Mouse (Mus musculus): ENCODE results near the gene Gpr162.

The Gpr162 gene

DNA sequence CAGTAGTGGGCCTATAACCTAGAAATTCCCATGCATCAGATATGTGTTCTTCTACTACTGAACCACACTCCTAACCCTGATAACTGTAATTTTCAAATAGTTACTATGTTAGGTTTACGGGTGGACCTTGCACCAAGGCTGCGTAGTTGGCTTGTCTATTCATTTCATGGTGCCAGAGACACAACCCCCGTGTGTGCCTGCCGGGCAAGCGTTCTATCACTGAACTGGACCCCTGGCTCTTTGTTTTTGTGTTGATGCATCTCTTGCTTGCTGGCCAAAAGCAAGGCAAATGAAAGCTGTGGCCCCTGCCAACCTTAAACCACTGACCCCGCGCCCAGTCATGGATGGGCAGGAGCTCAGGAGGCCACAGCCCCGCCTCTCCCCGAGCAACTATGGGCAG lies 18.0 kb upstream of the Gpr162 start:
- no peak for DNase-seq

DNA sequence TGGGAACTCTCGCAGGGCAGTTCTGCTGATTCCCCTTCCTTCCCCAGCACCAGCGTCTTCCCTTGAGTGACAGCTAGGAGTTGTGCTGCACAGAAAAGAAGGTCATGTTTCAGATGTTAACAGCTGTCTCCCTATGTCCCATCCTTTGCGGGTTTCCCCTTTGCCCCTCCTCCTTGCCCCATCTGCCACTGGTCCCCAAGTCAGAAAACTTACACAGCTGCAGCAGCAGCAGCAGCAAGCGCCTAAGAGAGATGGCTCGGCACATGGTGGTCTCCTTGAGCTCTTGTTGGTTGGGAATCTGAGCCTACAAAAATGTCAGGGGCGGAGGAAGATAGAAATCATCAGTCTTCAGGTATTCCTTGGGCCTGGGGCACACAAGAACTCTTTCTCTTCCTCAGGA lies 15.6 kb upstream of the Gpr162 start:
- DNase-seq = no peak

DNA sequence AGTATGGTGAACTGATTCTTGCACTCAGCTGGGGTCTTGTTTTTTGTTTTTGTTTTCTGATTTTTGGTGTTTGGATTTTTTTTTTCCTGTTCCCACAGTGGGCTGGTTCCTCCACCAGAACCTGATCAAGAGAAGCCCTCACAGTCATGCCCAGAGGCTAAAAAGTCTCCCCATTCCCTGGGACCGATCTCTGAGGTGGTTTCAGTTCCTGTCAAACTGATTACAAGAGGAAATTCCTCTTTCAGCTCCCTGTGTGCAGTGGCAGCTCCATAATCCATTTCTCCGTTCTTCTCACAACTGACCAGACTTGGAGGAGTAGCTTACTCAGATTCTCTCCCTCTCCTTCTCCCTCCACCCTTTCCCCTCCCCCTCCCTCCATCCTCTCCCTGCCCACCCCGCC lies 10.6 kb upstream of the Gpr162 start:
- no peak for DNase-seq

GRCm38 (mm10) chr6:124866560-124866959 lies 2.8 kb upstream of the Gpr162 start:
- no peak for DNase-seq

DNA sequence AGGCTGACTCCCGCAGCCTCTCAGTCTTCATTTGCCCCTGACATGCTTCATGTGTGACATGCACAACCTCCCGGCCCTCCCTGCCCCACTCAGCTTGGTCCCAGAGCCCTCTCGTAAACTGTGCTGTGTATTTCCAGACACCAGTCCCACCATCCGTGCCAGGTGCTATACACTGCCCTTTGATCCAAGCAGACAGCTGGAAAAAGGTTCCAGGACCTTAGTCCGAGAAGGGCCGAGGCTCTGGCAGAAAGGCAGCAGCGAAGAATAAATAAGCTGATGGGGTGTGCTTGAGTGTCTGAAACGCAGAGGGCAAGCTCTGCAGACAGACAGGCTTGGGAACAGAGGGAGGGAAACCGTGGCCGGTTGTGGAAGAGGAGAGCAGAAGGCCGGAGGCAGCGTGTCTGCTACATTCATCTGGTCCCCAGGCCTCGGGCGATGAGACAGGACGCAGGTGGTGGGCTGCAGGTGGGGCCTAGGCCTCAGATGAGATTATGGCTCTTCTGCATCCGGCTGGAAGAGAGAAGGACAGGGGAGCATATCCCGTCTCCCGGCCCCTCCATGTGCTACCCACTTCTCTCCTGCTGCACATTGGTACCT lies 2.1 kb upstream of the Gpr162 start:
- peak; percentile 26 for DNase-seq

DNA sequence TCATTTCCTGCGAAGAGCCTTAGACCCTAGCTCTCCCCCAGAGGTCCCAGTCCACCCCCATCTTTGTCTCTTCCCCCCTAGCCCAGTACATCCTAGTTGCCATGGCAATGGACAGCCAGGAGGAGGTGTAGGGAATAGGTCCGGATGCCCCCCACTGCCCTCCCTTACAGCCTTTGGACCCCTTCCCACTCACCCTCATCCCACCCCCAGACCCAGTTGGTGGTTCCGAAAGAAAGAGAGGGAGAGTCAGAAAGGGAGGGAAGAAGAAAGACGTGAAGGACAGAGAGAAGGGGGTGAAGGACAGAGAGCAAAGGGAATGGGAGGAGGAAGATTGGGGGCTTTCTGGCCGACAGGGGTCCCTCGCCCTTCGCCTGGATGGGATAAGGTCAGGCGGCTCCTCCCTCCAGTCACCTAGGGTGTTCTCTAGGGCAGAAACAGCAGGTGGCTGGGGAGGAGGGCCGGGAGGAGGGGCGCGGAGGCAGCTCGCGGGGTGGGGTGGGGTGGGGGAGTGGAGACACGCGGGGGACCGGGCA lies 592 bp downstream of the Gpr162 start:
- peak; percentile 71 for DNase-seq

- no peak for DNase-seq
Measured at GRCm38 (mm10) chr6:124862406-124863124, 1.2 kb downstream of the Gpr162 start.

DNA sequence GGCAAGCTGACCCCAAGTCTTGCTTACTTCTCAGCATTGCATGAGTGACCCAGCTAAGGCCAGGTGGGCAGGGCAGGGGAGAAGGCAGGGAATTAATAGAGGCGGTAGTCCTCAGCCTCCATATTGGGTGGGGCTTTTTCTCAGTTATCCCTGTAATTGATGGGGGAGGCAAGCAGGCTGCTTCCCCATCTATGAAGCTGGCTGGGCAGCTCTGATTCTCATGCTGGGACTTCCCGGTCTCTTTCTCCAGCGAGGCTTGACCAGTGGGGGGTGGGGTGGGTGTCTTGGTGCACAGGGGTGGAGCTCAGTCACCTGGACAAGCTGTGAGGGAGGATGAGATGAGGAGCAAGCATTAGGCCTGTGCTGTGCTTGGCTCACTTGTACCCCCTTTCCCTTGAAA lies 2.0 kb downstream of the Gpr162 start:
- no peak for DNase-seq

GRCm38 (mm10) chr6:124861266-124861665 lies 2.5 kb downstream of the Gpr162 start:
- peak; percentile 67 for DNase-seq

GRCm38 (mm10) chr6:124860511-124860910 lies 3.3 kb downstream of the Gpr162 start:
- DNase-seq = peak; percentile 35

GRCm38 (mm10) chr6:124859725-124860124 lies 4.1 kb downstream of the Gpr162 start:
- peak; percentile 90 for DNase-seq

- peak; percentile 63 for DNase-seq
Measured at GRCm38 (mm10) chr6:124858561-124859318, 5.0 kb downstream of the Gpr162 start.

DNA sequence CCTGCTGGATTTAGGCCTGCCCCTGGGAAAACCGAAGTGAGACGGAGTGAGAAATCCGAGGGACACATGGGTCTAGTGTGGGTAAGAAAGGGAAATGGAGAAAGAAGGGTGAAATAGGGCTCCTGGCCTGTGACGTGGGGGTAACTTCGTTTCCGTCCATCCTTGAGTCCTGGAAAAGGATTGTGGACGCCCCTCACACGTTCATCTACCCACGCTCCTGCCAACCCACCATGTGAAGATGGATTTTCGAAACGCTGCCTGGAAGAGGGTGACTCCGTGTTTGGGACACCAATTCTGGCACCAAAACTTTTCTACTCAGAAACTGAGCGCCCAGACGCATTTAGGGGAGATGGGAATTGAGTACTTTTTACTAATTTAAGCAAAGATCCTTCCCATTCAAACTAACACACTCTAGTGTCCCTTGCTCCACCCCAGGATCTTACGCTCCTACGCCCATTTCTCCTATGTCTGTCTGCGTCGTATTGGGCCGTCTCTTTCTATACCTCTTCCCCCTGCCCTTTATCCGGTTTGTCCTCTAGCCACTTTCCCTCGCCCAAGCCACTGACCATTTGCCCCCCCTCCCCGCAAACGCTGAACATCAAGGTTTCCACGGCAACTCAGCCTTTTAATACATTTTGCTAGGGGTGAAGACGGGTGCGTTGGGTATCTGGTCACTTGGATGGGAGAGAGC lies 5.8 kb downstream of the Gpr162 start:
- peak; percentile 67 for DNase-seq

DNA sequence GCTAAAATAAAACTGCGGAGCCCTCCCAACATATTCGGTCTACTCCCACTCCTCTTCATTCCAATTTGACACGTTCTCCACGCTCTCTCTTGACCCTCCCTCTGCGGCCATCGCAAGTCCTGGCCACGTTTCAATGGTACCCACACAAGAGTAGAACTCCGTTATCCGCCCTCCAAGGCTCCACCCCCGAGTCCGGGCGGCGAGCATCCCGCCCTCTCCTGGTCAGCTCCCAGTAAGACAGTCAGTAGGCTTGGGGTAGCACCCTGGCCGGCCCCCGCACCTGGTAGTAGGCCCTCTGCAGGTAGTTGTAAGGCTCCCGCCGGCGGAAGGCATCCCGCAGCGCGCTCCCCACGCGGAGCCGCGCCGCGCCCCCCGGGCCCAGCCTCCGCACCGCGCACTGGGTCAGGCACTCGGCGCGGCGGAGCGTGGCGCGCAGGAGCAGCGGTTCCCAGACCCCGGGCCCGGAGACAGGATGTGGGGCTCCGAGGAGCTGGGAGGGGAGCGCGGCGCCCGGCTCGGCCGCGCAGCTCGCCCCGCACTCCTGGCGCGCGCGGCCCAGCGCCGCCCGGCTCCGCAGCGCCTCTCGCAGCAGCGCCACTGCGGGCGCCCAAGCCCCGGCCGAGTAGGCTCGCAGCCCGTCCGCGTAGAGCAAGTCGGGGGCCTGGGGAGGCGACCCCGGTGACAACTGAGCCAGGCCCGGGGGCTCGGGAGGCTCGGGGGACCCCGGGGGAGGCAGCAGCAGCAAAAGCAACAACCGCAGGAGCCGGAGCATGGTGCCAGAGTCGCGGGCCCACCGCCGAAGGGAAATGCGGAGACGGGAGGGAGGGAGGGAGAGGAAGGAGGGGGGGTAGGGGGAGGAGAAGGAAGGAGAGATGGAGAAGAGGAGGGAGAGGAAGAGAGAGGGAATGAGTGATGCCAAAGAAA lies 6.6 kb downstream of the Gpr162 start, which contains the start of gene P3h3:
P3h3 (minus strand) TSS at position 837 of the 924 bp plus-strand sequence.
- DNase-seq = peak; percentile 93

DNA sequence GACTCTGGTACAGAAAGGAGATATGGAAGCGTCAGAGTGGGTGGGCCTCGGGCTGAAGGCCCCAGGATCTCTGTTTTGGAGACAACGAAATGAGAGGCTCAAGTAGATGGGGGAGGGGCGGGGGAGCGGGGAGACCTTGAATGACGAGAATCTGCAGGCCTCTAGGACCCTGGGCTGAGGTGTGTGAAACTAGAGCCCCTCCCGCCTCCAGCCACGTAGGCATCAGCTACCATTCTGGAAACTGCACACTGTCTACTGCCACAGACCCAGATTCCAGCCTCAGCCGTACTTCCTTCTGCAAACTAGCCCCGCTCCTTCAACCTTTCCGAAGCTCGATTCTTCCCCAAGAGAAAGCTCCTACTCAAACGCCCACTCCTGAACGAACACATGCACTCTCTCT lies 7.5 kb downstream of the Gpr162 start:
- peak; percentile 69 for DNase-seq

- DNase-seq = no peak
Measured at GRCm38 (mm10) chr6:124854647-124855046, 9.1 kb downstream of the Gpr162 start.

DNA sequence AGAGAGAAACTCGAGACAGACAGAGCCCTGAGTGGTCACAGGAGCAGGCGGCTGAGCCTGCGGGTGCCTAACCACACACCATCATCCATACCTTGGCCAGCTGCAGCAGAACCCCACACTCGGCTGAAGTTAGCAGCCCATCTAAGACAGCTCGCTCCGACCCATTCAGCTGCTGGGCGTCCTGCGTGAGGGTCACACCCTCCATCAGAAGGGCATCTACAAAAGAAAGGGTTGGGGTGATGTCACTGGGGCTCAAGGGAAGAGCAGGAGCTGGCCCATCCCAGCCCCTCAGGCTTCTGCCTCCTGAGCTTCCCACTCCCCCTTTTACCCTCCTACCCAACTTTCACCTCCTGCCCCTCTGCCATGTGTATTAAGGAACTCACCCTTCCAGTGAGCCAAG lies 13.2 kb downstream of the Gpr162 start:
- DNase-seq = no peak

- peak; percentile 91 for DNase-seq
Measured at GRCm38 (mm10) chr6:124847305-124847704, 16.5 kb downstream of the Gpr162 start.

DNA sequence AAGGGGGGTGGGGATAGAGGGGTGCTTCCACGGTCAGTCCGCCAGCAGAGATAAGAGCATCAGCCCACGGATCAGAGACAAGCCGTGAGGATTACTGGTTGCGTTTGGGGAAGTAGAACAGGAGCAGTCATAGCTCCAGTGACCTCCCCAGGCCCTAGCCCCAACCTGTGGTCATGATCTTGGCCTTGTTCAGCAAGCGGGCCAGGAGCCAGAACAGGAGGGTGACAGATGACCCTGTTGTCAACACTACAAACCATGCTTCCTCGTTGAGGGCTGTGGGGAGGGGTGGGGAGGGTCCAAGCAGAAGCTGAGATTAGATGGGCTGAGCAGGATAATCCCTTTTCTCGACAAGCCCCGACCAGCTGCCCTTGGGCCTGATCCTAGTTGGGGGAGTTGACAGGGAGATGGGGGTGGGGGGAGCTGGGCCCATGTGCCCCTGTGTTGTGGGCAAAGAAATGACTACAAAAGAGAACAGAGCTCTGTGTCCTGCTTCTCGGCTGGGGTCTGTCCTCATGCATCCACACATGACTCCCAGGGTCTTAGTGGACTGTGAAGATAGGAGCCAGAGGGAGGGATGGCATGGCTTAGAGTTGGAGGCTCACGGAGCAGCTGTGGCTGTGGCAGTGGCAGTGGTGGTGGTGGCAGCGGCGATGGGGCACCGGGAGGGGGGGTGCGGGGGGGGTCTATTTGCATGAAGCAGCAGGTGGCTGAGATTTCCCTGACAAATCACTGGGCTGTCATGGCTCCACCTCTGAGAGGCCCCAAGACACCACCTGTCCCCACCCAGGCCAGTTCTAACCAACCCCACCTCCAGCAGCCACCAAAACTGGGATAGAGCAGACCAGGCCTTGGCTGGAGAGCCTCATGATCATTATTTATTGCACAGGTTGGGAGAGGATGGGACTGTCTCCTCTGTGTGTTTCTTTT lies 23.3 kb downstream of the Gpr162 start, which contains the start of gene Gnb3:
Gnb3 (minus strand) TSS at position 35 of the 927 bp plus-strand sequence.
- no peak for DNase-seq

DNA sequence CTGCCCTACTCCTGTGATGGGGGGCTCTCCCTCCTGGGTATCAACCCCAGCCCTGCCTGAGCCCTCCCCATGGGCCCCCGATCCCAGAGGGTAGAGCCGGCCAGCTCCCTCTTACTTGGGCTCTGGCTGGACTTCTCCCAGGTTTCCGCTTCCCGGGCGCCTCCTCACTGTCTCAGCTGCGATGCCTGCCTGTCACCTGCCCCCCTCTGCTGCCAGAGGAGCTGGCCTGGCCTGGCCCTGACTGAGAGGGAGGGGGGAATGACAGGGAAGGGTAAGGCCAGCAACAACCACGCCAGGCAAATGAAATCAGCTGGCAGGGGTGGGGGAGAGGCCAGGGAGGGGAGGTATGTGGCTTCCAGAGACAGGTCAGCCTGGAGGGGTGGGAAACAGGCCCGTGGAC lies 24.0 kb downstream of the Gpr162 start:
- peak; percentile 36 for DNase-seq

- no peak for DNase-seq
Measured at GRCm38 (mm10) chr6:124836411-124836810, 27.4 kb downstream of the Gpr162 start.
